Mouse (Mus musculus) heart, postnatal 25 days (tissue): ENCODE measurements around the gene Palm2. TPM values are rescaled to one million over a fixed set of nuclear protein-coding genes. Genes with fewer than 3 reads are reported as not detected.

Source experiments
- DNase-seq: peaks from one replicate; pipeline ENCODE4 v3.0.0; 2022; ENCODE audit warnings: low spot score
- intact Hi-C: fragments of 180-260 bp; cut with DNase I; formaldehyde crosslinking; loops from one replicate; pipeline ENCODE4 v1.15.1; 2025
- total RNA-seq, 2 experiments: library from RNA; stranded (reverse); gene quantifications; 2 replicates each; pipeline ENCODE4 v1.2.3; 2021

Gene Palm2
- total RNA-seq, 2 experiments from 2014 or later: 13.9 to 14.8 TPM

DNA sequence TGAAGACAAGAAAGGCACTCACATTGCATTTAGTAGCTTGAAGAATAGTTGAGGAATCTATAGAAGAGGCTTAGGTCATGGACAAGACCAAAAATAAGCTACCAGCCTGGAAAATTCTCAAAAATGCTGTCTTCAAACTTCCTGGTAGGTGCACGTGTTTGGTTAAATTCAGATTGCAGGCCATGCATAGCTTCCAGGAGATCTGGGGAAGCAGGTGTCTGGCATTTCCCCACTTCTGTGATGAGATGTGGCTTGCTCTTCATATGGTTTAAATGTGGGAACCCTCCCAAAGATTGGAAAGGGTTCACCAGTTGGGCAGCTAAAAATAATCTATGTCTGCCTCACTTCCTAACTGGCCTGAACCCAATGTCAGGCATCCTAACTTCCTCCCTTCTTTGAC is 131.2 kb downstream of the Palm2 start:
- intact Hi-C loops: no loop called here
- no peak for DNase-seq

DNA sequence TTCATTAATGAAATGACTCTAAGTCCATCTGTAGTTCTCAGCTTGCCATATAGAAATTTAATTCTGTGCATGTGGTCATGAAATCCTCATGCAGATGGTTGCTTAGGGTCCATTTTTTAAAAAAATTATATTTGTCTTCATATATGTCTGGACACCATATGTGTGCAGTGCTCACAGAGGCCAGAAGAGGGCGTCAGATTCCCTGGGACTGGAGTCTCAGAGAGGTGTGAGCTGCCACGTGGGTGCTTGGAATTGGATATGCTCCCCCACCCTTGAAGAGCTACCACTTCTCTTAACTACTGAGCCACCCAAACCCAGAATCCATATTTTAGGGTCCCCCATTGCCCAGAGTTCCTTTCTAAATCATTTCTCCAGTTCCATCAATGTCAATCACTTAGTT is 131.8 kb downstream of the Palm2 start:
- intact Hi-C loops: loop anchor here (2.0 kb wide), 1 partner anchor 41 kb away; no protein-coding TSS in a partner anchor
- DNase-seq: no peak

- intact Hi-C loops: loop anchor here (2.0 kb wide), 2 partner anchors 19 to 39 kb away; no protein-coding TSS in a partner anchor
Measured at GRCm38 (mm10) chr4:57567666-57568206, 133.7 kb downstream of the Palm2 start, which contains the start of gene Pakap. TSS of gene Pakap (plus strand) at chr4:57568179.

GRCm38 (mm10) chr4:57568268-57569068 is 134.4 kb downstream of the Palm2 start:
- no peak for DNase-seq
- intact Hi-C loops: loop anchor here (2.0 kb wide), 1 partner anchor 18 kb away; no protein-coding TSS in a partner anchor

More at GRCm38 (mm10) chr4:57567666-57568206, 133.7 kb downstream of the Palm2 start, which contains the start of gene Pakap:
- DNase-seq: peak; percentile 42

- DNase-seq: no peak
- intact Hi-C loops: loop anchor here (2.0 kb wide), 1 partner anchor 18 kb away; no protein-coding TSS in a partner anchor
Measured at GRCm38 (mm10) chr4:57569069-57569355, 135.0 kb downstream of the Palm2 start.

DNA sequence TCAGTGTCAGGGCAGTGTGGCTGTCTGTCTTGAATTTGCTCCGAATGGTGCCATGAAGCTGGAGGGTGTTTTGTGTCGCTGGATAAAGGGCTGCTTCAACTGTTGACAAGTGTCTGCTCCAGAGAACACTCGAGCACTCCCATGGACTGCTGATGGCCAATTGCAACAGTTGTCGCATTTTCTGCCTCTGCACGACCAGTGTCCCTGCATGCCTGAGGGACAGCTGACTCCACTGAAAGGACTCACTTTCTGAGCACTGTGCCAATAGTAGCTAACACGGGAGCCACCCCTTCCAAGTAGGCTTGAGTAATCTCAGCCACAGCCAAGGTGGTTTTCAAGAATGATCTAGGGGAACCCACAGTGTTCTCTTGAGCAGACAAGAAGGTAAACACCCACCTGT is 135.7 kb downstream of the Palm2 start:
- DNase-seq: no peak
- intact Hi-C loops: loop anchor here (2.0 kb wide), 1 partner anchor 17 kb away; no protein-coding TSS in a partner anchor

GRCm38 (mm10) chr4:57570229-57570628 is 136.2 kb downstream of the Palm2 start:
- intact Hi-C loops: no loop called here
- DNase-seq: no peak

DNA sequence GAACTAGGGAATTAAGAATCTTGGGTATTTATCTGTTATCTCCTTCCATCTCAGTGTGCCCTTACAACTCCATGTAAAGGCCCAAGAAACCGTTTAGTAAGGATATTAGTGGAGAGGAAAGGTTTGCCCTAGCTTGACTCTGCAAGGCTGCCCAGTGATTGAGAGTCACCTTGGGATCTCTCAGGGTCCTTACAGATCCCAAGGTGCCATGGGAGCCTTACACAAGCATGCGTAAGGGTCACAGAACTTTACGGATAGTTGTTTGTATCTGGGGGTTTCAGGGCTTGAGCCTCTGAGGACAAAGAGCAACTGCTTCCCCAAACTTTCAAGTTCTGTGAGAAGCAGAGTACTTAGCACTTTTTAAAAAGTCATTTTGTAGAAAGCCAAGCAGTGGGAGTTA is 140.1 kb downstream of the Palm2 start:
- intact Hi-C loops: no loop called here
- DNase-seq: no peak

GRCm38 (mm10) chr4:57574646-57575045 is 140.6 kb downstream of the Palm2 start:
- intact Hi-C loops: no loop called here
- DNase-seq: no peak

DNA sequence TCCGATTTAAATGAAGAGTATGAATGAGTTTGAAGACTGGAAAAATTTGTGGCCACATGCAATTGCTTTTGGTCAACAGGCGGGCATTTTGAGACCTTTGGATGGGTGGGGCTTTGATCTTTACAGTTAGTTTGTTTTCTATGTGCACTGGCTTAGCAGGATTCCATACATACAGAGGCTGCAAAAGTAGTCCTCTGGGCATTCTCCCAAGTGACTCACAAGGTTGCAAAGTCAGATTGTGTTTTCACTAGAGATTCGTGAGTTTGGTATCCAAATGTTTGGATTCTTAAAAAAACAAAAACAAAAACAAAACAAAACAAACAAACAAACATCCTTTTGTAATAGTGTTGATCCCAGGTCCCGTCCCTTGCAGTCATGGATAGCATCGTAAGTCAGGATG is 141.6 kb downstream of the Palm2 start:
- intact Hi-C loops: no loop called here
- DNase-seq: no peak

DNA sequence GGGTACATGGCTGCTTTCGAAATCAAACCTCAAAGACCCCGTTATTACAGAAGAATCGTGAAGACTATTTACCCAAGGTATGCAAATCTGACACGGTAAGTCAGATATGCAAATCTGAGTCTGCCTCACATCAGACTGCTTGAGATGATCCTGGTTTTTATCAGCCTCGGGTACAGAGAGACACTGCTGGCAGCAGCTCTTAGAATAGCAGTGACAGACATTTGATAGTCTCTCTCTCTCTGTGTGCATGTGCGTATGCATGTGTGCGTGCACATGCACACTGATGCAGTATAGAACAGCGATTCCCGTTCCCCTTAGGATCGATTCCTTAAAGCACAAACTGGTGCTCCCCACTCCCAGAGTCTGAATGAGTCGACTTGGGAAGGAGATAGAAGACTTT is 142.0 kb downstream of the Palm2 start:
- intact Hi-C loops: no loop called here
- no peak for DNase-seq

- intact Hi-C loops: no loop called here
- DNase-seq: no peak
Measured at GRCm38 (mm10) chr4:57579683-57580082, 145.6 kb downstream of the Palm2 start.

GRCm38 (mm10) chr4:57585281-57585800 is 151.3 kb downstream of the Palm2 start:
- intact Hi-C loops: no loop called here
- DNase-seq: no peak

GRCm38 (mm10) chr4:57586933-57587658 is 153.0 kb downstream of the Palm2 start:
- intact Hi-C loops: loop anchor here (2.0 kb wide), 1 partner anchor 18 kb away; the partner anchor contains the start of gene Pakap
- no peak for DNase-seq

DNA sequence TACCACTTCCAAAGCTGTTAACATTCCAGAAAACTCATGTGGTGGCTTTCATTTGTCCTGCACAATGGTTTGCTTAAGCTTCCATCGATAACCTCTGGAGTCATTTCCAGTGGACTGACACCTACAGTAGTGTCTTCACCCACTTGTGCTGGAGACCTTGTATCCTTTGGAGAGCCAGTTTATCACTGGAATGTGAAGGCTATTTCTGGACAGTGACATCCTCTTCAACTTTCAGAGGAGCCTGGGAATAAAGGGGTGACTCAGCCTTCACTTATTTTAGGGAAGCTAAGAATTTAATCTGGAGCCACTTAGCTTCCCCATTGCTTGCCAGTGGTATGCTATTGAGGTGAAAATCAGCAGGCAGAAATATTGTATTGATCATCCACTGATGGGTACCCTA is 154.3 kb downstream of the Palm2 start:
- intact Hi-C loops: no loop called here
- no peak for DNase-seq

- intact Hi-C loops: no loop called here
- DNase-seq: no peak
Measured at GRCm38 (mm10) chr4:57592751-57593150, 158.7 kb downstream of the Palm2 start.

DNA sequence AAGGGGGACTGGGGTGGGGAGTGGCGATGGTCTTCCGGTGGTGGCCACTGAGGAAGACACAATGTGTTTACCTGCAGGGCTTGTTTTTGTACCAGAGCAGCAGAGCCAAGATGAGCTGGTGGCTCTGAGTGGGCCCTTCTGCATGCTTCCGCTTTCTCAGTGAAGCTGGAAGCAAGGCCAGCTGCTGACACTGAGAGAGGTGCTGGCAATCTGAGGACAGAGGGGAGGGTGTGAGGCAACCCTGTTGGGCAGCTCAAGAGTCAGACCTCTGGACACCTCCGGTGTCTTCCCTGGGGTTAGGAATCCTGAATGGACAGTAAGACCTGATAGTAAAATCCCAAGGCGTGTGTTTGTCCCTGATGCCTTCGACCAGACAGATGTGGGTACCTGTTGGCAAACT is 165.9 kb downstream of the Palm2 start:
- no peak for DNase-seq
- intact Hi-C loops: no loop called here

- intact Hi-C loops: no loop called here
Measured at GRCm38 (mm10) chr4:57600685-57601457, 166.8 kb downstream of the Palm2 start.

GRCm38 (mm10) chr4:57601458-57601835 is 167.4 kb downstream of the Palm2 start:
- intact Hi-C loops: no loop called here
- no peak for DNase-seq

More at GRCm38 (mm10) chr4:57600685-57601457, 166.8 kb downstream of the Palm2 start:
- DNase-seq: no peak
